Mouse (Mus musculus) brain, embryonic 14.5 days (tissue): Measurements from ENCODE around the gene Chid1.

Source experiments
- CTCF ChIP-seq: fragments of 200-500 bp; IDR thresholded peaks from 2 replicates; pipeline ENCODE4 v1.5.1; 2012; ENCODE audit warnings: inconsistent platforms, mild to moderate bottlenecking, moderate library complexity, borderline replicate concordance; ENCODE audit not compliant: insufficient read depth, insufficient read length; ENCODE audit errors: extremely low read depth
- POLR2A ChIP-seq: fragments of 200-500 bp; IDR thresholded peaks from 2 replicates; pipeline ENCODE4 v1.6.1; 2012; ENCODE audit warnings: mild to moderate bottlenecking, inconsistent platforms, borderline replicate concordance; ENCODE audit not compliant: poor library complexity, insufficient read depth, insufficient read length, severe bottlenecking; ENCODE audit errors: extremely low read depth

DNA sequence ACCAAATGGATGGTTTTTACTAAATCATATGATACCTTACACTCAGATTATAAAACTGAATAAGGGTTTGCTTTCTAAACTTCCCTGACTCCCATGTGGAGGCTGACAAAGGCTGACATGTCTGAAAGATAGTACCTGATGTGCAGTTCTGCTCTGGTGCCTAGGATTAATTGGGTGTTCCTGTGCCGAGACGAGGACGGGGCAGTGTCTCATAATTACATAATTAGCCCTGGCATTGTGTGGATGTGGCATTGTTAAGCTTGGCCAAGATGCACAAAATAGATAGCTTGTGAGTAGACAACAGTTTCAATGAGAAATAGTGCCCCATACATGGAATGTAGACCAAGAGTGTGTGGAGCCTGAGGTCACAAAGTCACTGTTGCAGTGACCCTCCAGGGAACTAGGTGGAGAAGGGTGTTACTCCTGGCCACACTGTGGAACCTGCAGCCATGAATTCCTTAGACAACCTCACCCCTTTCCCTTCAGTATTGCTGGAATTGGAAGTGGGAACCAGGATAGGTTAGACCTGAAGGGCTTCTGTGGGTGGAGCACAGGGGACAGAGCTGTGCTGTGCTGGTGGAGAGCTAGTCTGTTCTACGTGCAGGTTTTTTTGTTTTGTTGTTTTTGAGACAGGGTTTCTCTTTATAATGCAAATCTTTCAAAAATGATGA, 31.1 kb upstream of the Chid1 start:
- TF ChIP-seq POLR2A (no peak), CTCF (no peak)
